Mouse (Mus musculus) heart, postnatal 25 days (tissue): ENCODE measurements at regions not wholly inside any gene's neighbourhood (a gene's known extent, or its start where the extent isn't known, plus 50 kb on each side); places are given as distances from the start of the nearest gene placed in this dataset.

Experiments used
- DNase-seq: peaks from one replicate; pipeline ENCODE4 v3.0.0; 2022; ENCODE audit warnings: low spot score
- intact Hi-C: fragments of 180-260 bp; cut with DNase I; formaldehyde crosslinking; loops from one replicate; pipeline ENCODE4 v1.15.1; 2025

DNA sequence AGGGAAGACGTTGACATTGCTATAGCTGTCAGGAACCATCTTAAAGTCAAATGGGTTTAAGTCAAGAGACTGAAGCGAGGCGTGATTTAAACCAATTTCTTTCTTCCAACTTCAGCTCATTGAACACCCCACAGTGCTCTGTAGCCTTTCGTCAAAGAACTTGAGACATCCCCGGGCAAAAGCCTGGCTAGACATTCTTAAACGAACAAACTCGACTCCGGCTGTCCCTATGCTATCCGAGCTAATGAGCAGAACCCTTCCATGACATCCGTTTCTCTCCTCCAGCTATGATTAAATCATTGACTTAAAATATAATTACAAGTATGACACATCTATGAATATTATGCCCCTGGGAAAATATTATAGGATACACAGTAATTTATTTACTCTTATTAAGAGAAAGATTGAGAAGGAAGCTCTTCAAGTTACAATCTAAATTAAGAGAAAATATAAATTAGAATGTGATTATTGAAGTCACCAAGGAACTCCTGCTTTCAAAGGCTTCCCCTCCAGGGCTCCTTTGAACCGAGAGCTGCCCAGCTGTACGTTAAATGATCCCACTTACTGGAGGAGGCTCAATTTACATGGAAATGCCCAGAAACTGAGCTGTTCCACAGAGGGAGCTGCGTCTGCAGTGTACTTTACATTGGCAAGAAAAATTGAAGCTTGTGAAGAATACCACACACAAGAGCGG is 253.2 kb downstream of the Pax3 start:
- DNase-seq: no peak
- intact Hi-C loops: loop anchor here (2.0 to 10.0 kb wide), 2 partner anchors 29 to 471 kb away; no protein-coding TSS in a partner anchor

DNA sequence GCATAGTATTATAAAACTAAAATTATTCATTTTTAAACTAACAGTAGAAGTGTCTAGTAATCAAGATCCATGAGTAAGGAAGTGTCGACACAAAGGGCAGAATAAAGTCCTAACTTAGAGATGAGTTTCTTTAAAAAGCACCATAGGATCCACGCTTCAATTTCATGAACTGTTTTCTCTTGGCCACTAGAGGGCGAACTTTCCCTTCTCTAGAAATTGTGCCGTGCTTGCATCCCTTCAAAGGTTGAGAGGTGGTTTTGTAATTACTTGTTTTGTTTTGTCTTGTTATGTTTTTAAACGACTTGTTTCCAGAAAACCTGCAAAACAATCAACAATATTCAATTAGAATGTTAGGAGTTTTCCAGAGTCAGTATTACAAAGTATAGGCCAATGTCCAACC is 253.8 kb downstream of the Pax3 start:
- no peak for DNase-seq
- intact Hi-C loops: loop anchor here (2.0 to 10.0 kb wide), 2 partner anchors 30 to 472 kb away; no protein-coding TSS in a partner anchor

DNA sequence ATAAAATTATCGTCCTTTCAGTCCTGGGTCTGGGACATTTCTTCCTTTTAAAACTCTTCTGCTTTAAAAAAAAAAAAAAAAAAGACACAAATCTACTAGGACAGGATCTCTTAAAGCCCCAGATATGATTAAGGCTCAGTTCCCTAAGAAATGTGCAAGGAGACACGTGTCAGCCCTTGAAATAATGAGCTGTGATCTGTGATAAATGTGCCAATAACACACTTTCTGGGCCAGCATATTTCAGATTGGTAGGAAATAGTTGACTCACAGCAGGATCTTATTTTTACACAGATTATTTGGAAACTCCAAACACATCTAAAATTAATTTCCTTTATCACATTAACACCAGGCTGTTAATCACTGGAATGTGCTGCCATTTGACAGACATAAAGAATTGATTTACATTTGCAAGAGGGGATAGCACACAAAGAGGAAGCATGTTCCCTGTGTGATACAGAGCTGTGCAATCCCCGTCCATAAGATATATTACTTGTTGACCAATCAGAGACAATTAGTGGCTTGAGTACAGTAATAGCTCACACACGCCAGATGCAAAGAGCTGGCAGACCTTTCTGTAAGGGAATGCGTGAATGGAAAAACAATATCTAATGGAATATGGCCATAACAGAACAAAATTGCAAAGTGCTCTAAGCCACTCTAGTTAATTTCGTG is 263.7 kb downstream of the Pax3 start:
- intact Hi-C loops: no loop called here
- DNase-seq: no peak

DNA sequence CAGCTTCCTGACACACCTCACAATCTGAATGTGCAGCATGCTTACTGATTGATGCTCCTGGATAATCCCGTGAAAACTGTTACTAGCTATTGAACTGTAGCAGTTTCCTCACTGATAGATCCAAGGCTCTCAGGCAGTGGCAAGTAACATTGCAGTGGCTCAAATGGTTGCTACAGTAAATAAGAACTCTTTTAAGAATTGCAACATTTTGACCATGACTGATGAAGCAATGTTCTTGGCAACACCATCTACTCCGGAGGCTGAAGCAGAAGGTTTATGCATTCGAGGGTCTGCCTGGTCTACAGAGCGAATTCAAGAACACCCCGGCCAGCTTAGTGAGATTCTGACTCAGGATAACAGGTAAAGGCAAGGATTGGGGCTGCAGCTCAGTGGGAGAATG is 264.7 kb downstream of the Pax3 start:
- DNase-seq: no peak
- intact Hi-C loops: no loop called here

DNA sequence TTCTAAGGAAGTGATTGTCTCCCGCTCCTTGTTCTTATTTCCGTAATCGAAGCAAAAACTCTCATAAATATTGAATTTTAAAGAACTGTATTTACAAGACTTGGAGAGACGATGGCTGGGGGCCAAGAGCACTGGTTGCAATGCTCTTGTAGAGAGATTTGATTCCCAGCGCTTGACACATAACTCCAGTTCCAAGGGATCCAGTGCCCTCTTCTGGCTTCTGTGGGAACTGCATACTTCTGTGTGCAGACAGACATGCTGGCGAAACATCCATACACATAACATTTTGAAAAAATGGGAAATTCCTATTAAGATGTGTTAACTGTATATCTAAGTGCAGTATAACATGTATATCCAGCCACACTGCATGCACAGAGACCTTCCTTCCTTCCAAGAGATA is 266.3 kb downstream of the Pax3 start:
- intact Hi-C loops: no loop called here
- no peak for DNase-seq

DNA sequence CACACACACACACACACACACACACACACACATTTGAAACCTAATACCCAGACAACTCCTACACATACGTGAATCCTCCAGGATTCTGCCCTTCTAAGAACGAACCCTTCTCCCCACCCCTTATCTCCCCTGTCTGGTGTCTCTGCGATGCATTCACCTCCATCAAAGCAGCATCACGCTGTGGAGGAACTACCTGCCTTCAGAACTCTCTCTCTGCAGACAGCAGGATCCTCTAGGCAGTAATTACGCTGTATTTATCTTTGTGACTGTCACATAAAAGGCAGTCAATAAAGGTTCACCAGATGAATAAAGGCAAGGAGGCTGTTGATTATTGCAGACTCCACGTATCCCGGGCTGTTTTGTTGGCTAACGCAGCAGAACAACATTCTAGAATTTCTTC is 267.4 kb downstream of the Pax3 start:
- DNase-seq: no peak
- intact Hi-C loops: no loop called here

DNA sequence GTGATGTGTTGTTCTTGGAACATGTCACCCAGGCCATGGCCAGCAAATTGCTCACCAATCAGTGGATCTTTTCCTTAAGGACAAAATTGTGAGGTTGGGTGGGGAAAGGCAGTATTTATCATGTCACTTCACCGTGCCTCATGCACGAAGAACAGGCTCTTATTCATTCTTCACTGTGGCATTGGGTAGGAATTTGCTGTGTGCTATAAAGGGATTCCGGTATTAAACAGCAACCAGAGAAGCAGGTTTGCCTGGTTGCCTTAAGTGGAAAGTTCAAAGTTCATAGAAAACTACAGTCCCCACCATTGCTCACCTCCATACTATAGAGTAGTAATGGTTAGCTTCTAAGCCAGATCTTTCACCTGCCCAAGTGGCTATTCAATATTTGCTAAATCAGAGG is 270.8 kb downstream of the Pax3 start:
- intact Hi-C loops: no loop called here
- DNase-seq: no peak

DNA sequence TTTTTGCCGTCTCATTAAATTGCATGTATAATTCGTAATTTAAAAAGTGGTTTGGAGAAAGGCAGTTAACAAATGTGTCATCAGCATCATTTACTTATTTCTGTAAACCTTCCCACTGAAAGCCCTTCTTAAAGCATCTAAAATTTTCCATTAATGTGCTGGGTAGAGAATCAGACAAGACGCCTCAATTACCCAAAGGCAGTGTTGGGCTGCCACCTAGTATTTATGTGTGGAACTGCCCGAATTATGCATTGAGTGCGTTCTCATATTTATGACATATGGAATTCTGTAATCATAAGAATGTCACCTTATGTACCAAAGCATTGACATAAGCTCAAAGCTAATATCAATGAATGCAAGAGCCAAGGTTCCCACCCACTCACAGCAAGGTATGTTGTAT is 300.7 kb downstream of the Pax3 start:
- intact Hi-C loops: no loop called here
- no peak for DNase-seq

DNA sequence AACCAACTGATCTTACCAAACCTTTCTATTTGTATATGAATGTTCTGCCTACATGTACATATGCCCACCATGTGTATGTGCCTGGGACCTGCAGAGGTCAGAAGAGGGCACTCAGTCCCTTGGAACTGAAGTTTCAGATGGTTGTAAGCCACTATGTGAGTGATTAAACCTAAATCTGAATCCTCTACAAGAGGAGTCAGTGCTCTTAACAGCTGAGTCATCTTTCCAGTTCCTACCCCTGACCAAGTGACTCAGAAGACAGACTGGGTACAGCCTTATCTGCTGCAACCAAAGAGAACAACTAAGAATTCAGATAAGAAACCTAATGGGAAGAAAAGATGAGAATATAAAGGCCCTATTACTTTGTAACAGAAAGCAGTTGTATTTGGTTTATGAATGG is 317.9 kb downstream of the Pax3 start:
- no peak for DNase-seq
- intact Hi-C loops: no loop called here

DNA sequence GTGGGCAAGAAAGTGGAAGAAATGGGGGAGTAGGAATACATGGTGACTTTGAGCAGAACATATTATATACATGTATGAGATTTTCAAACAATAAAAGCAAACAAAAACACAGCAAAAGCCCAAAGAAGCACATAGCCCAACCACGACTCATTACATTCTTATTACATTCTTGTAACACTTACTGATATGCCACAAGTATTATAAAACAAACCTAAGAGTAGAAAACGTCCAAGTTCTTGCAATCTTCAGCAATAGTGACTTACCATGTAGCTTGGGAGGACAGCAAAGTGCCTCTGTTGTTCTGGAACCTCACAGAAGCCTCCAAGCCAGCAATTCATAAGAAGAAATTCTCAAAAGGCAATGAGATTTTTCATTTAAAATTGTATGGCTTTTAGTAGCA is 326.8 kb downstream of the Pax3 start:
- DNase-seq: no peak
- intact Hi-C loops: no loop called here

DNA sequence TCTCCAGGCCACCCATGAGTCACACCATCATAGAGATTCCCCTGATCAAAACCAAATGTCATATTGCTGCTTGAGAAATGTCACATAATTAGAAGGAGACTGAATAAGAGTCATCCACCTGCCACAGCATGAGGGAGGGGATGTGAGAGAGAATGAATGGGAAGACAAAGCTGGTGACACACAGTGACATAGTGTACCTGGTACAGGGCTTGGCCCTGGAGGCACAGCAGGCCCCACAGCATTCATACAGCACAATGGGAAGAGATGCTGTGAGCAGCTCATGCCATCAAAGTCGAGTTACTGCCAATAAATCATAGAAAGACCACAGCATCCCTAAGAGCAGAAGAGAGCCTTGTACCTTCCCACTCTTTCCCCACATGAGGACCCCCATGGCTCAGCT is 327.8 kb downstream of the Pax3 start:
- intact Hi-C loops: no loop called here
- no peak for DNase-seq

DNA sequence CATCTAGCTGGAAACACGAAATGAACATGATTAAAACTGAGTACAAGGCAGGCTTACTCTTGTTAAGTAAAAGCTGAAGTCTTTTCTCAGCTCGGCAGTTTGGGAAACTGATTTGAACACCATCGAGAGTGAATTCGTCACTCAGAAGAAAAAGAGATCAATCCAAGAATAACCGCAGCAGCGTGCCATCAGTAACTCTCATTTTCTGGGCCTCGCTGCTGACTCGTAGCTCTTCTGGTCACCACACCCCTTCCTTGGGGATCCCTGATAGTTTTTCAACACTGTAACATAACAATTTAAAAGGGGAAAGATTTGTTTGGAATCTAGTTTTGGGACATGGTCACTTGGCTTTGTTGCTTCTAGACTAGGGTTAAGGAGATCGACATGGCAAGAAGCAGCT is 337.0 kb downstream of the Pax3 start:
- intact Hi-C loops: no loop called here
- no peak for DNase-seq

DNA sequence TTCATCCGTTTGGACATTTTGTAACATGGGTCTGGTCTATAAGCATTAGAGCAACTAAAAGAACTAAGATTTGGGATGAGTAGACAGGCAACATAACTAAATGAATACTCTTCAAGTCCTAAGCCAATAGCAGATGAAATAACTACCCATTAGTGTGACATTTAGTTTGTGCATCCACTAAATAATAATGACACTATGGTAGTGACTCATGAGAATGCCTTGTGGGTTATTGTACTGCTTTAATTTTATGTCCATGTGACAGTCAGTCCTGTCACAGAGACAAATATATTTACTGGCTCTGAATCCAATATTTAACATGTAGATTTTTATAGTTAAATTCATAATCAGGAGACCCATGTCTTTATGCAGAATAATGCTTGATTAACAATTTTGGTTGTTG is 339.5 kb upstream of the Epha4 start:
- DNase-seq: no peak
- intact Hi-C loops: no loop called here

DNA sequence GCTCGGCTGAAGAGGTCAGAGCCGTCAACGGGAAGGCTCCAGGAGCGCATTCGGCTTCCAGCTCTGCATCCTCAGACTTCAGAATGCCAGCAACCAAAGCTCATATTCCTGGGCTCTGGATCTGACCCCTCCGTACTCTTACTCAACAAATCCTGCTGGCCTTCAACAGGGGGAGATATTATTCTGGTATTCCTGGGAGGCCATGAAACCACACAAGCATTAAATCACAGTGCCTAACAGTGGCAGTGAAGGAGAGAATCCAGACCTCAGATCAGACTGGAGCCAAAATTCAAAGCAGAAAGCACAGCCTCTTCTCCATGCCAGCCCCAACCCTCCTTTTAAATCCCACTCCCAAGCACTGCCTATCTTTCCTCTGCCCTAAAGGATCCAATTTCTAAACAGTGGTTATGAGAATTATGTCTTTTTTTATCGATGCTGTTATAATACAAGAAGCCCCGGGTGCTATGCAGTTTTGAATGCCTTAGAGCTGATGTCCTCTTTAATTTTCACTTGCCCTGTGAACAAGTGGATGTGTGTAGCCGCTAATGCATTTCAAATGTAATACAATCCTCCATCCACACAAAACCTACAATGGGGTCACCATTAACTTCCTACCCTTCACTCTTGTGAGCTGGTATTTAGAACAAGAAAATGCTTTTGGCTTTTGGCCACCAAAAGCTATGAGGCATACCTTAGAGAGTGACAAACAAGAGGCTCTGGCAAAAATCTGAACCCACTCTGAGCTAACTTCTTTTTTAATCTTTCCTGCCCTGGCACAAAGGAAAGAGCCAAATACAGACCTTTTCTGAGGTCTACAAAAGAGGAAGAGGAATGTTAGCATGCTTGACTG is 333.1 kb upstream of the Epha4 start:
- intact Hi-C loops: no loop called here
- no peak for DNase-seq

DNA sequence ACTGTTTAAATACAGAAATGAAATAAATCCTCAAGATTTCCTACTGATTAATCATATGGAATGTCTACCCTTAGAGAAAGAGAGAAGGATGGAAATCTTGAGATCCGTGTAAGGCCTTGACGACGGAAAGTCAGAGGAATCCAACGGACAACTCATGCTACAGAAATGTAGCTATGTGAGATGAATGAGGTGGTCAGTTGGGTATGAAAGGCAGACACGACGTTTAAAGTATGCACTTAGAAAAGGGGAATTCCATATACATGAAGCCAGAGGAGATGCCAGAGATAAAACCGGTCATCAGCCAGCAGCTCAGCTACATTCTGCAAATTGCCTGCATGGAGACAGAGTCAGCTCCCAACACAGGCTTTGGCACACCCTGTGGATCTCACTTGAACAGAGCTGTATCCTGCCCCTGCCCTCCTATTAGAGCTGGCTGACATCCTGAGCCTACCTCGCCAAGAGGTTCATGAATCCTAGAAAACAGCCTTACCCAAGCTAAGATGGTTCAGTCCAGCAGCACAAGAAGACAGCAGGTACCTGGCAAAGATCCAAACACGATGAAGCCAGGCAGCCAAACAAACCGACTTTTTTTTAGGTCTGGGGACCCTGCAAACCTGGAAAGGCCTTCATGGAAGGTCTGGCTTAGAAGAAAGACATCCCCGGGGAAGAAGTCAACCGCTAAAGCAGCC is 331.3 kb upstream of the Epha4 start:
- intact Hi-C loops: no loop called here
- DNase-seq: no peak

DNA sequence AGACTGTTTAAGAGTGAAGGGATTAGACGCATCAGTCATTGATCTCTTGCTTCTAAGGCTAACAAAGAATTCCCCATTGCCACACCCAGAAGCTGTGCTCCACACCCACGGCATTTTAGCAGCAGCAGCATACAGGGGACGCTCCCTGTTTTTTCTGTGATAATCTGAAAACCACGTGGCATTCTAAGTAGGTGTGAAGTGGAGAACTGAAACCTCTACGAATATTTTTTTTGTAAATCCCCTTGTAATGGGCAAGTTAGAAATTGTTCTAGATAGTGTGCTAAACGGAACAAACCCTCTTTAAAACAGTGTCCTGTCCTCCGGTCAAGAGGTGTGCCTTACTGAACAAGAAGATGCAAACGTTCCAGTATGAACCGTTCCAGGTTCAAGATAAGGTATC is 325.8 kb upstream of the Epha4 start:
- no peak for DNase-seq
- intact Hi-C loops: no loop called here

DNA sequence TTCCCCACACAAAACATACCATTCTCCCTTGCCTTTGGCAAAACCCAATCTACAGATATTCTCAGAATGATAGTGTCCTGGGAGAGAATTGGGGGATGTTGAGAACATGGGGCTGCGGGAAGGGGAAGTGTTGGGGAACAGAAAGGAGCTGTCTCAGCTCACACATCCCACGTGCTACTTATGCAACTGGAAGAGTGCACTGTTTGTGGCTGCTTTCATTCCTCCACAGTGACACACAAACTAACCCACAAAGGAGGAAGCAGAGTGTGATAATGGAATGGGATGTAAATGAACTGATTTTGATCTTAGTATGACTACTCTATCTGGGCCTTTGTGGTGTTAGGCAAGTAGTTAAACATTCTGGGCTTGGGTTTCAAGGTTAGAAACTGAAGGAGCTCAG is 317.3 kb upstream of the Epha4 start:
- no peak for DNase-seq
- intact Hi-C loops: no loop called here

DNA sequence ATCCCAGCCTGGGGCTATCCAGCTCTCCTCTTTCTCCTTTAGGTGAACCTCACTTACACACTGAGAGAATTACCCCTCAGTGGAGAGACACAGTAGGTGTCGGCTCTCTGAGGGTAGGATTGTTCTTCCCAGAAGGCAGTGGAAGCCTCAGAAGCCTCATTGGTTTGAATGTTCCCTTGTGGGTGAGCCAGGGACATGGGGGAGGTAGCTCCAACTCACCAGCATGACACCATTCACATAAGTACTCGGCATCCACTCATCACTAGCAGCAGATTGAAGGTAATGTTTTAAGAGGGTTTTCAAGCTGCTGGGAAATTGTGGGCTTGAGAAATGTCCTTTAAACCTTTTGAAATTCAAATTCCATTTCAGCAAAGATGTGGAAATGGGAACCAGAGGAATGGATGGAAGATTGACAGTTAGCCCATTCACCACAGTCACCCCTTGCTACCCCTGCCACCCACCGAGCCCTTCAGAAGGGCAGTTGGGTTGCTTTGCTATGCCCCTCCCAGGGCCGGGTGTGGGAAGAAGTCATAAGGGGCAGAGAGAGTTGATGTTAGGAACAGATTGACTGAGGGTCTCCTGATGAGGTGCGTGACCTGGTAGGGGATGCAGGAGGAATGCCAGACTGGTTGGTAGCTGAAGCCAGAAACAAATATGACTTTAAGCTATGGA is 310.0 kb upstream of the Epha4 start:
- DNase-seq: no peak
- intact Hi-C loops: no loop called here

DNA sequence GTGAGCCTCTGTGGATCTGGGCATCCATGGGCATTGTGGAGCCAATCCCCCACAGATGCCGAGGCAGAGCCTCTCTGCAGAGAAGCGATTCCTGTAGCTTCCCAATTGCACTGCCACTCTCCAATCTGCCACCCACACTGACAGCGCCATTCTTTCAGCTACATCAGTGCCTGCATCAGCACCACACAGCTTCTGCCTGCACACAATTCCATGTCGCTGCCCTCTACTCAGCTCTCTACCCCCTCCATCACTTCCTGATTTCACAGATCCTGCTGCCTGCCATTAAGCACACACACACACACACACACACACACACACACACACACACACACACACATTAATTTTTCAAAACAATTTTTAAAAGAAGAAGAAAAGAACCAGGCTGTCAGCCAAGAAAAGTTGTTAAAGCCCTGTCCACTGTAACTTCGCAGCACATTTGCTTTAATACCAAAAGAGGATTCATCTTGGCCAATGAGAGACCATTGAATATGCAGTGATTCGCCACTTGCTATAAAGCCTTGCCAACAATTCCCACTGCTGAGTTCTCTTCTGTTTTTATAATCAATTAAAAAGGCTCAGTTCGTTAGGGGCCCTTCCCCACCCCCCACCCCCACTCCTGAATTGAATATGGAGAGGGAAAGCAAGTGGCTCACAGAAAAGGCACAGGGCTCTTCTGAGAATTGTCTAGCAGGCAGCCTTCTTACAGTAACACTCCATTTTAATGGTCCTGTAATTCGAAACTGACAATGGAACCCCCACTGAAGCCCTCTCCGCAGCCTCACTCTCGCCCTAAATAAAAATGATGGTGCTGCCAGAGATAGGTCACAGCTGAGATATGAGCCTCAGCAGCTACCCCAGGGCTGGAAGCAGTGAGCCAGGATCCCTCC is 309.2 kb upstream of the Epha4 start:
- no peak for DNase-seq
- intact Hi-C loops: no loop called here
